Mouse (Mus musculus) megakaryocyte, adult 5-6 weeks (primary cell): ENCODE measurements around the gene Rab6a. TPM values are rescaled to one million over a fixed set of nuclear protein-coding genes. Genes with fewer than 3 reads are reported as not detected.
A peak's percentile ranks its signal among the peaks of the same experiment; 100 is the strongest.

ENCODE experiments used
- ATAC-seq: 2 replicates; pipeline ENCODE4 v1.8.0; 2016; ENCODE audit warnings: mild to moderate bottlenecking, inconsistent platforms; ENCODE audit not compliant: poor library complexity, severe bottlenecking
- total RNA-seq, 2 experiments: library from RNA; stranded (forward) in 1 of 2; stranded (reverse) in 1 of 2; fragments of 153-499, 151-499 nt in 1 of 2; fragments of 221-1000, 200-1000 nt in 1 of 2; gene quantifications; 2 replicates each; pipeline versions ENCODE4 v1.2.3 to v1.2.4; 2015 to 2017

Rab6a gene
- total RNA-seq, 2 experiments from 2014 or later = 87.5 to 102 TPM

GRCm38 (mm10) chr7:100678948-100679880 lies 72.0 kb downstream of the Rab6a start:
- no peak for ATAC-seq

- no peak for ATAC-seq
Observed at GRCm38 (mm10) chr7:100681132-100681531, 73.9 kb downstream of the Rab6a start.

- no peak for ATAC-seq
Observed at GRCm38 (mm10) chr7:100683241-100683640, 76.0 kb downstream of the Rab6a start.

GRCm38 (mm10) chr7:100684081-100684480 lies 76.9 kb downstream of the Rab6a start:
- no peak for ATAC-seq

- ATAC-seq = peak; percentile 70
Observed at GRCm38 (mm10) chr7:100684538-100684937, 77.3 kb downstream of the Rab6a start.

DNA sequence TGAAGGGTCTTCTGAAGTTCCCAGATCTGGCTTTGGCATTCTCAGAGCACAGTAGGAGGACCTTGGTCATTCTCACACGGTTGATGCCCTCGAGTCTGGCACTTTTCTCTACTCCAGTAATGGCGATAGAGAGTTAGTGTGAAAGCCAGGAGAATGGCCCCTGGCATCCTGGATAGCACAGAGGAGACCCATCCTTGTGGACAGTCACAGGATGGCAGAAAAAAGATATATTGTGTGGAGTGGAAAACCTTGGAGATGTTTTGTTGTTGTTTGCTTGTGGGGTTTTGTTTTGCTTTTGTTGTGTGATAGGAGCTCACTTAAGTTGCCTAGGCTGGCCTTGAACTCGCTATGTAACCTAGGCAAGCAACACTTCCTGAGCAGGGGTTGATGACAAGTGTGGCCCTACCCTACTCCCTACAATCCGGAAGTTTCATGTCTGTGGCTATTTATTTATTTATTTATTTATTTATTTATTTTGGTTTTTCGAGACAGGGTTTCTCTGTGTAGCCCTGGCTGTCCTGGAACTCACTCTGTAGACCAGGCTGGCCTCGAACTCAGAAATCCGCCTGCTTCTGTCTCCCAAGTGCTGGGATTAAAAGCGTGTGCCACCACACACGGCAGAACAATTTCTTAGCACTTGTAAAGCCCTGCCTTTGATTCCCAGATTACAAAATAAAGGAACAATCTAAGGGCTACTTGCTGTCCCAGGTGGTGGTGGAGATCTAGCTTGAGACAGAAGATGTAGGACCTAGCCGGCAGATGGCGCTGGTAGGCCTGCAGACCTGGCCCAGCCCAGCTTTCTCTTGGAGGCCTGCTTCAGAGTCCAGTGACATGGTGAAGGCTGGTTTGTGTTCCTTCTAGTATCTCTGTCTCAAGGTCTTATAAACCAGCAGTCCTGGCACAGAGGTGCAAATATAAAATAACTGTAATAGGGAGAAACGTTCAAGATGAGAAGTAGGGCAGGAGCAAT lies 78.1 kb downstream of the Rab6a start:
- ATAC-seq = peak; percentile 87

DNA sequence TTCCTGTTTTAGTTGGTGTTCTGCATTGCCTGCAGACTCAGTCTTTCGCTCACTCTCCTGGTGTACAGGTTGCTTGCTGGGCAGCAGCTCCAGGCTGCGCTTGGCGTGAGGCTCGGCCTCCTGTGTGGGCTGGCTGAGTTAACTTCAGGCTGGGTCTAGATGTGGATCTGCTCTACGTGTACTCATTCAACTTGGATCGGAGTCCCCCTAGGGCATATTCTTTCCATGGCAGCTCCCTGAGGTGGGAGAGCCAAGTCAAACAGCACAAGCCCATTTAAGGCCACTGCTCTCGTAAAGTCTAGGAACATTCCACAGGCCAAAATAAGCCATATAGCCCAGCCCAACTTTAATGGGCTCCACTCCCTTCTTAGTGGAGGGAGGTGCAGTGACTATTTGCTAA lies 81.3 kb downstream of the Rab6a start:
- ATAC-seq = no peak

Other genes starting within 250 kb of the Rab6a start
- gene C2cd3, start 235.2 kb upstream of the Rab6a start, total RNA-seq (2015) = 51.1 and 55.6 TPM in 2 replicates
- gene C2cd3, start 235.2 kb upstream of the Rab6a start, total RNA-seq (2017) = 21.0 and 24.1 TPM in 2 replicates
- gene Ppme1, start 235.1 kb upstream of the Rab6a start, total RNA-seq (2015) = 10.6 and 12.9 TPM in 2 replicates
- gene Ppme1, start 235.1 kb upstream of the Rab6a start, total RNA-seq (2017) = 19.9 and 27.5 TPM in 2 replicates
- 0.07 TPM in 2 replicates for gene Ucp3, start 134.4 kb upstream of the Rab6a start, total RNA-seq (2015)
- 0.45 TPM in 1 of 2 replicates, not detected in the other for gene Ucp3, start 134.4 kb upstream of the Rab6a start, total RNA-seq (2017)
- gene Ucp2, start 114.1 kb upstream of the Rab6a start, total RNA-seq (2015) = 702 and 742 TPM in 2 replicates
- 316 and 332 TPM in 2 replicates for gene Ucp2, start 114.1 kb upstream of the Rab6a start, total RNA-seq (2017)
- not detected in 2 replicates for gene Dnajb13, start 92.5 kb upstream of the Rab6a start, total RNA-seq (2015)
- 0.16 and 0.44 TPM in 2 replicates for gene Dnajb13, start 92.5 kb upstream of the Rab6a start, total RNA-seq (2017)
- gene Coa4, start 70.3 kb upstream of the Rab6a start, total RNA-seq (2015) = 24.7 and 31.5 TPM in 2 replicates
- gene Coa4, start 70.3 kb upstream of the Rab6a start, total RNA-seq (2017) = 19.4 and 23.0 TPM in 2 replicates
- gene Mrpl48, start 891 bp downstream of the Rab6a start, total RNA-seq (2015) = 49.4 and 54.0 TPM in 2 replicates
- 62.2 and 83.3 TPM in 2 replicates for gene Mrpl48, start 891 bp downstream of the Rab6a start, total RNA-seq (2017)
- not detected in 2 replicates for gene Plekhb1, start 55.0 kb downstream of the Rab6a start, total RNA-seq (2015)
- gene Plekhb1, start 55.0 kb downstream of the Rab6a start, total RNA-seq (2017) = not detected in 2 replicates
- 20.3 and 28.4 TPM in 2 replicates for gene Fam168a, start 99.2 kb downstream of the Rab6a start, total RNA-seq (2015)
- 9.9 and 16.7 TPM in 2 replicates for gene Fam168a, start 99.2 kb downstream of the Rab6a start, total RNA-seq (2017)